Mouse (Mus musculus) layer of hippocampus, postnatal 25 days (tissue): ENCODE data around the gene Baat. TPM values are rescaled to one million over a fixed set of nuclear protein-coding genes. Genes with fewer than 3 reads are reported as not detected.
"Not testable (repeated sequence)": the region's sequence is repeated elsewhere in the genome, so short reads cannot be mapped to it uniquely, and the experiment has no call there.

Experiments
- DNase-seq, 2 experiments: peaks; one replicate each; pipeline ENCODE4 v3.0.0; 2022; ENCODE audit warnings: mixed read lengths in 2 of 2, low spot score in 1 of 2; ENCODE audit errors: extremely low spot score in 1 of 2
- total RNA-seq, 2 experiments: library from RNA; stranded (reverse); gene quantifications; 2 replicates each; pipeline ENCODE4 v1.2.3; 2021

Gene Baat
- under 1 TPM in 1 of 2 experiments, not detected in 1; 0.19 TPM for total RNA-seq

DNA sequence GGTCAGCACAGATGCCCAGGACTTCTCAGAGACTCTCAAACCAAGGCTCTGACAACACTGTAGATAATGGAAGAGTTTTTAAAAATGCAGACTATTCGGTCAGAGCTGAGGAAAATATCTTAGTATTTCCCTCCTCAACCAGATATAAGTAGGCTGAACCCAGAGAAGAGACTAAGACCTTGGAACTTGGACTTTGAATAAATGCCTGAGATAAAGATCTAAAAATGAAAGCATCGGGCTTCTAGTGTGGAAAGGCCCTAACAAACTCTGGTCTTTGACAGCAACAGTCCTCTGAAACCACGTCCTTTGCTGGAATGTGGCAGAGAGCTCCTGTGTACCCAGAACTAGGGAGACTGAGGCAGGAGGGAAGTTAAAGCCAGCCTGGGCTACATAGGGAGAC lies at the start of gene Baat:
TSS of gene Baat (minus strand) at position 172 of the 400 bp plus-strand sequence.
- no peak for DNase-seq

DNA sequence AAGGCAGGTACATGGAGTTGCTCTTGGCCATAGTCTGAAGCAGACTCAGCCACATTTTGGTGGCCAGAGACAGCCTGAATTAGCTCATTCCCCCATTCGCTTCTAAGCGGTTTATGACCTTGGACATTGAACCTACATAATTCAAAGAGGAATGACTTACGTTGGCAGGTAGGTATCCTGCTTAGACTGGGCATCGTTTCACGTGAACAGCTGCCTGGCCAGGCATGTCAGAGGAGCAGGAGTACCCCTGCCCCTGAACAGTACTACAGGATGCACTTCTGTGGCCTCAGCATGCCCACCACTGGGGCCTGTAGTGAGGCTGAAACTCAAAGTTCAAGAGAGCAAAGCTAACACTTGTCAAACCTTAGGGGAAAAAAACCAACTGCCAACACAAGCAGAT lies 47.0 kb upstream of the Baat start:
- DNase-seq = no peak

DNA sequence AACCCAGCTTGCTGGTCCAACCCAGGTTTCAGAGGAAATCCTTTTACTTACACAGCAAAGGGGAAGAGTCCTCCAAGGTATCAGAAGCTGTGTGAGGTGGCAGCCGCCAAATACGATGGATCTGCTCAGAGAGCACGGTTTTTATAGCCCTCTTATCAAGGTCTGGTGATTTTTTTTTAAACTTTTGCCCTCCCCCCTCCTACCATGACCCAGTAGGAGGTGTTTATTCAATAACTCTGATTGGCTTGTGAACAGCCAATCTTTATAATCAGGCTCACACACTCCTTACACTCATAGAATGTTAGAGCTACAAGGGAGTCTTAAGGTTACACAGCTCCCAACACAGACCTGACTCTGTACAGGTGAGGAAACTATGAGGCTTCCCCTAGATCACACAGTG lies 43.0 kb upstream of the Baat start, which contains the start of gene Aldob:
TSS of gene Aldob (minus strand) at position 164 of the 400 bp plus-strand sequence.
- no peak for DNase-seq

DNA sequence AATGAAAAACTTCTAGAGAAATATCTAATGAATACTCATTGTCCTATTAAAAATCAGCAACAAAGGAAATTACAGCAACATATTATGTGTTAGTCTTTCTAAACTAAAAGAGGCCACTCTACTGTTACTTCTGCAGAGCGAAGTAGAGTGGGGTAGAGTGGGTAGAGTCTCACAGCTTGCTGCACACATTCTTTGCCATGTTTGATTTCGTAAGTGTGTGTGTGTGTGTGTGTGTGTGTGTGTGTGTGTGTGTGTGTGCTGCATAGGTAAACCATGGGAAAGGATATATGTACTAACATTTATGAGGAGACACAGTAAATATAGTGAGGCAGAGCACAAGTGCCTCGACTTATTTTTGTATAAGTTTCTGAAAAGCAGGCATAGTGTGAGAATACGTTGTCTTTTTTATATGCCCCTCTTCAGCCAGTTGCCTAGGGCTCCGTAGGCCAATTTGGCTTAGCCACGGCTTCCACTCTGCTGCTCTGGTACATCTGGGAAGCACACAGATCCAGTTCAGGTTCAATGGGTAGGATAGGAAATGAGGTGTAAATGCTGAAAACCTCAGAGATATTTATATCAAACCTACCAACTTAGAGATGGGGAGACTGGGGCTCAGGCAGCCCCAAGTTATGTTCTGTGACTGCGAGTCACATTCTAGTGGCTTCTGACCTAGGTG lies 41.3 kb upstream of the Baat start:
- no peak for DNase-seq

DNA sequence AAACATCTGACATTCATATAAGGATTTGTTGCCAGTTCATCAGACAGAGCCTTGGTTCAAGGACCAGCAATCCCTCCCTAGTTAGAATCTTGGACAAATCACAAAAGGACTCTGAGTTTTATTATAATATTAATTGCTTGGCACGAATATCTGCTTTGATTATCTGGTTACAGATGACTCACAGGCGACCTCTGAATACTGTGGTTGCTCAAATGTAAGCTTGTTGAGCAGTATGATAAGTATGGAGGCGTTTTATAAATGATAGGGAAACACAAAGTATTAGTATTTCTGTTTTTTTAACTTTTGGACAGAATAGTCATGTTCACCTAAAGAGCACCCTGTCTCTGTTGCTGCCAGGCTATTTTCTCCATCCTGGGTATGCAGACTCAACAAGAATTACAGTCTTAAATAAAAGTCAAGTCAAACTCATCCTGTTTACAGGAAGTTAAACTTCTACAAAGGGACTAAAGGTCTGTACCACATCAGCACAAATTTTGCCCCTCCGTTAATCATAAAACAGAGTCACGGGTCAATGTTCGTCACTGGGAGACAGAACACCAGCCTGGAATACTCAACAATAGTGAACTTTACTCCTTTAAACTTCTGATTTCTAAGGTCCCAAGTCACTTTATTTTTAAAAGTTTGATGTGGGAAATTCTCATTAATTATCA lies 40.7 kb upstream of the Baat start:
- no peak for DNase-seq

DNA sequence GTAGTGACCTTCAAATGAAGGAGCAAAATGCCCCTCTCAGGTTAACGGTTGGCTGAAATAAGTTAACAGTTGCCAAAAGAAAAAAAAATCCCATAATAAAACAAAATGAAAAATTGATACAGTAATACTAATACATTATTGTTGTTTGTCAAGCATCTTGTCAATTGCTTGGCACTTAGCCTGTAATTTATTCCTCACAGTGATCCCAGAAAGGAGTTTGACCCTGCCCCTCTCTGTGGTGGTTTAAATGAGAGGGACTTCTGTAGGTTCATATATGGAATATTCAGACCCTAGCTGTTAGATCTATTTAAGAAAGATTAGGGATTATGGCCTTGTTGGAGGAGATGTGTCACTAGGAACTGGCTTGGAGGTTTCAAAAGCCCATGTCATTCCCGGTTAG lies 39.7 kb upstream of the Baat start:
- no peak for DNase-seq

DNA sequence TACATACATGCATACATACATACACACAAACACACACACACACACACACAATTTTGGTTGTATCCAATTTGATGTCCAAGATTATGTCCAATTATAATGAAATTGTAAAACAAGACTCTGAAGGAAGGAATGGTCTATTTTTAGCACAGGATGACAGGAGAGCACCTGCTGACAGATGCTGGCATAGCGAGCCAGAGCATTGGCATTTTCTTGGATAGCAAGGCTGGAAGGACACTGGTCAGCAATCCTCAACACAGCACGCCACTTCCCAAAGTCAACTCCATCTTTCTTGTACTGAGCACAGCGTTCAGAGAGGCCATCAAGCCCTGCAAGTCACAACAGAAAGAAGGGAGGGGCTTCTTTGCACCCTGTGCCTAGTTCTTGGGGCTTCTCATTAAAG lies 34.6 kb upstream of the Baat start:
- no peak for DNase-seq

DNA sequence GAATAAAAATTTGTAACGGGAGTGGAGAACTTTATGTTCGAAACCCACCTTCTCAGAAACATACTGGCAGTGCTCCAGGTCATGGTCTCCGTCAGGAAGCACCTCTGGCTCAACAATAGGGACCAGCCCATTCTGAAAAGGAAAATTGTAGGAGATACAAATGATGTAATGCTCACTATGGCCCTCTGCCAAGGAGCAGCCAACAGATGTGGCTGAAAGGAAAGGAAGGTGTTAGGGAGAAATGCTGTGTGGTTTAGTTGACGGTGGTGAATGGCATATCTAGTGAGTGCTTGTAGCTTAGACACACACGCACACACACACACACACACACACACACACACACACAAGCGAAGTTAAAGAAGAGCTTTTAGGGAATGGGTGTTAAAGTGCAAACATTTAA lies 33.3 kb upstream of the Baat start:
- DNase-seq = no peak

DNA sequence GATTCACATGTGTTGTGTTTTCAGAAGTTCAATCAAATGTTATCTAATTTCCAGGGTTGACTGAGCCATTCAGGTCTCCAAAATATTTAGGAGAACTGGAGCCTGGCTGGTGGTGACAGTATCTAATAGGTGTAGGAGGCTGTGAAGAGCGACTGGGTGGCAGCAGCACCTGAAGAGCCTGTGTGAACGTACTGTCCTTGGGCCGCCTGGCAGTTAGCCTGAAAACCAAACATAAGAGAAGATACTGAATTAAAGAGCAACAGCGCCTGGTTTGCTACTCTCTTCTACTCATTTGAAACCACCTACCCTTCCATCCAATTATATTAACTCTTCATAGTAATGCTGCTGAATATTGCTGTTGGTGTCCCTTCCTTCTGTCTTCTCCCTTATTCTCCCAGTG lies 30.3 kb upstream of the Baat start:
- no peak for DNase-seq

DNA sequence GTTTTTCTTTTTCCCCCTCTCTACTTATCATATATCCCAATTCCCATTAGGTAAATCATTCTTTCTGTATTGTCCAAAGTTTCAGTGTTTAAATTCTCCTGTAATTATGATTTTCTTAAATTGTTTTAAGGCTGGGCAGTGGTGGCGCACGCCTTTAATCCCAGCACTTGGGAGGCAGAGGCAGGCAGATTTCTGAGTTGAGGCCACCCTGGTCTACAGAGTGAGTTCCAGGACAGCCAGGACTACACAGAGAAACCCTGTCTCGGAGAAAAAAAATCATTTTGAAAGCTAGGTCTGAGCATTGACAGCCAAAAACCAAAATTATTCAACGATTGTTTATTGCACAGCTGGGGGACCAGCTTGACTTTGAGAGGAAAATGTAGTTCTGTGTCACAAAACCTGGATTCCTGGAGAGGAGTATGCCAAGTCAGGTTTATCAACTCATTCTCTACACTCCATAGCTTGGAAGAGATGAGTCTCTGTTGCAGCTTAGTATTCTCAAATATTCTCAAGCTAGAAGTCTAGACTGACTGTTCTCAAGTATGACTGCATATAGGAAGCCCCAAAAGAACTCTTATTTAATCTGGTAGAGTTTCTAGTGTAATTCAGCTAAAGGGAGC lies 29.4 kb upstream of the Baat start:
- DNase-seq = no peak

DNA sequence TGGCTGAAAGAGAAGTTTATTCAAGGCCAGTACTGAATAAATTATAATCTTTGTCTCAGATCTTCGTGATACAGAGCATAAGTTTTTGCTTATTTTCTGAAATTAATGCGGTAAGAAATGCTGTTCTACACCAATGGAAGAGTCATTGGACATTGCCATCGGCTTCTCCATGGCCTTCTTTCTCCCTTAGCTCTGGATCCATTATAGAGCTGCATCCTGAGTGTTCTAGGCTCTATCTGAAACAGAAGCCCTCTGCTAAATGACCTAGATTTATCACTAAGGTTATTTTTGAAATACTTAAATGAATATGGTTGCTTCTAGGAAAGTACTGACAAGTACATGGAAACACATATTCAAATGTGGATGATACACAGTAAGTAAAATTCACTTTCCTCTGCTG lies 28.7 kb upstream of the Baat start:
- DNase-seq = no peak

DNA sequence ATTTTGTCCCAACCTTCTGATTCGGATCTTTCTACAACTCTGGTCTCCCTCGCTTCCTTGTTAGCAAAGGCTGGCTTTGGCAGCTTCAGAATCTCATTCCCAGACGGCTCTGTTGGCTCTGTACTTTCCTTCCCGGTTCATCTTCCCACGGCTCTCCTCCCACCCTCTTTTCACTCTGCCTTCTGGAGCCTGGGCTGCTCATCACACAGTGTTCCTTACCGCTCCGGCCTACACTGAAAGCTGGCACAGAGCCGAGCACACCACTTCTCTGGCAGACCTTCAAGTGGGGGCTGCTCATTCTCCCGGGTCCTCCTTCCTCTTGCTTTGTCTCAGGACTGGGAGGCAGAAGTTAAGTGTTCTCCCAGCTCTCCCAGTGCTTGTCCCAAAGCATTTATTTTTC lies 16.2 kb upstream of the Baat start:
- peak; percentile 51 to 61 for DNase-seq

DNA sequence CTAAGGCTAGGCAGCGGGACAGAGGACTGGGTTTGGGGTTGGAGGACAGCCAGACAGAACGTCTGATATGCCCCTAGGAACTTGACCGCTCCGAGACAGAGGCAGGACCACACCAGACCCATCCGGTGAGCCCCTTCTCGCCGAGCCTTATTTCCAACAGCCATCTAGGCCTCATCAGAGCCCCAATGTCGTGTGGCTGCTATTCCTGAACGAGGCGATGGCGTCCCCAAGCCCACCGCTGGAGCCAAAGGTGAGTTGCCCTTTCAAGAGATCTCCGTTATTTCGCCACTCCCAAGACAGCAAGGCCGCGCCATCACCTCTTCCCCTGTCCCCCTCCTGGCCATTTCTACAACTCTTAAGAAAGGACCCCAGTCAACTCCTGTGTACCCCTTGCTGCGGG lies 15.0 kb upstream of the Baat start:
- DNase-seq = peak in 1 of 2 experiments; percentile 18

DNA sequence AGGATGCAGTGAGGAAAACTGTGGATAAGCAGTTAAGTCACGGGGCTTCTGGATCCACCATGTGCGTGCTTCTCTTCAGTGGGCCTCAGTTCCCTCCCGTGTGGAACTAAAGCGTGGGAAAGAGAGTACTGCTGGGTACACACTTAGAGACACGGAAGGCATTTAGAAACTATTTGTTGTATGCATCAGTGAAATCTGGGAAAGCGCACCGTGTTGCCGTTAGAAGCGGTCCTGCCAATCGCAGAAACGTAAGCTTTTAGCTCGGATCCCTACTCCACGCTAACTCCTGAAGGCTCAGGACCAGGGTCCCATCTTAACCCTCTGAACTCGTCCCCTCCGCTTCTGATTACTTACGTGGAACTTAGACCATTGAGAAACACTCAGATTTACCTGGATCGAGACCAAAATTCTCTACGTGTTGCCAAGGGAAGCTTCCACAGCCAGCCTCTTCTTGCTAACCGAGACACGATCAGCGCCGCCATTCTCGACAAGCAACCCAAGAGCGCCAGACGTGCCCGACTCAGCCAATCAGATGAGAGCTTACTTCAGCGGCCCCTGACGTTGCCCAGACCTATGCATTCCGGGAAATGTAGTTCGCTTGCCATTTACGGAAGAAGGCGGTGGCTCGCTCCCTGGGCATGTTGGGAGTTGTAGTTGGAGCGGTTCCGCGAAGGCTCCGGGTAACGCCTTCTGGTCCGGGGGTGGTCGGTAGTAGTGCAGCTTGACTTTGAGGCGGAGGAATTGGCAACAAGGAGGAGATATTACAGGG lies 14.4 kb upstream of the Baat start, which contains the start of the genes Mrpl50 and Zfp189:
TSS of gene Mrpl50 (minus strand) at position 522 of the 769 bp plus-strand sequence.
TSS of gene Zfp189 (plus strand) at position 605 of the 769 bp plus-strand sequence.
- peak; percentile 78 to 84 for DNase-seq

DNA sequence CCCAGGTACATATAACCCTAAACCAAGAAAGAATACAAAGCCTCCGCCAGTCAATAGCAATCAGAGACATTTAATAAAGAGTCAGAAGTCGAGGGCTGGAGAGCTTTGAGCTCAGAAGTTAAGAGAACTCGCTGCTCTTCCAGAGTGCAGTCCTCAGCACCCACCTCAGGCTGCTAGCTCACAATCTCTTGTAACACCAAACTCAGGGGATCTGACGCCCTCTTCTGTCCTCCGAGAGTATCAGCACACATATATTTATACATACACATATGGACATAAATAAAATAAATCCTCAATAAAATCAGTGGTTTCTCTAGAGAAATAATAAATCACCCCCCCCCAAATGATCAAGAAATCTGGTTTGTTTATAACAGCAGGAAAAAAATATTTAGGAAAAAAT lies 13.1 kb upstream of the Baat start:
- DNase-seq = no peak

DNA sequence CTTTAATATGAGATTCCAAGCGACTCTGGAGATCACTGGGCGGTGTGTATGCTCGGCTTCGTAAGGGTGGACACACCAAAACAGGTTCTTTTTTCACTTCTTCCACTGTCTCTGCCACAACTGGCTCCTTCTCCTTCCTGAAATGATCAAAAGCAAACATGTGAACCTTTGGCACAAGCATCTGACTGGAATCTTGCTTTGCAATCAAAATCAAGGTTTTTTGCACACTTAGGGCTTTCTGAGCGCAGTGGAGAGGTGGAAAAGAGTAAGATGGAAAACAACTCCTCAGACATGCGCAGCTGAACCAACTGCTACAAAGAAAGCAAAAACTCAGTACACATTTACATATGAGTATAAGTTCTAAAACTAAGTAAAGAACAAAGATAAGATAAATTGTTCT lies 8.1 kb upstream of the Baat start:
- no peak for DNase-seq

DNA sequence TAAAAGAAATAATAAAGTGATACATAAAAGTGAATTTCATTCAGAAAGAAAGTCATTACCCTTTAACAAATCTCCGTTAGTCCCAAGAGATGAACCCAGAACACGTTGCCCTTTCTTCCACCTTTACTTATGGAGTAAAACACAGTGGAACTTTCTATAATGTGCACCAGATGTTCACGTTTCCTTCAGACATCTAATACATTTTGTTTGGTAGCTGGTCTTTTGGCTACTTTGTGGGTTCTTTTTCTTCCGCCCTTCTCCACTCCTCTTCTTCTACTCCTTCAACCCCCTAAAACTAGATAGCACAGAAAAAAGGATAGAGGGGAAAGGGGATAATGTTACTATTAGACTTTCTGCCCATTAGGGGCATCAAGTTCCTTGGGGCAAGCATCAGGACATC lies 6.3 kb upstream of the Baat start:
- DNase-seq = no peak

DNA sequence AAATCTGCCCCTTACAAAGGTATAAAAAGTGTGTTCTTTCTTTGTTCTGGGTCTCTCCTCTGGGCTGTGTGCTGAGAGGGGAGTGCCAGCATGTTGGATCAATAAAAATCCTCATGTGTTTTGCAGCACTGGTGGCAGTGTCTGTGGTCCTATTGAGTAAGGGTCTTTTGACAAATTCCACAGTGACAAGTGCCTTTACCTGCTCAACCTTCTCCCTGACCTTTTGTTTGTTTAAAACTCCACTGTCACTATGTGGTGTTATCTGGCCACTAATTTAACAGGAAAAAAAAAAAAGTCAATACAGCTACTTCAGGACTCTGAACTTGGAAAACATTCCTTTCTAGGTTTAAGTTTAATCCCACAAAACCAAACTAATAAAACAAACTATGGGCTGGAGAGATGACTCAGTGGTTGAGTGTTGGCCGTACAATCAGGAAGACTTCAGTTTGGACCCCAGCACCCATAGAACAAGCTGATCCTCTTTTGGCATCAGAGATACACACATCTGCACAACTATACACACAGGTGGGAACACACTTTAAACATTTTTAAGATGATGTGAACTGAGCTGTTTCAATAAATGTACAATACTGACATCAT lies 4.0 kb upstream of the Baat start:
- not testable (repeated sequence) for DNase-seq

DNA sequence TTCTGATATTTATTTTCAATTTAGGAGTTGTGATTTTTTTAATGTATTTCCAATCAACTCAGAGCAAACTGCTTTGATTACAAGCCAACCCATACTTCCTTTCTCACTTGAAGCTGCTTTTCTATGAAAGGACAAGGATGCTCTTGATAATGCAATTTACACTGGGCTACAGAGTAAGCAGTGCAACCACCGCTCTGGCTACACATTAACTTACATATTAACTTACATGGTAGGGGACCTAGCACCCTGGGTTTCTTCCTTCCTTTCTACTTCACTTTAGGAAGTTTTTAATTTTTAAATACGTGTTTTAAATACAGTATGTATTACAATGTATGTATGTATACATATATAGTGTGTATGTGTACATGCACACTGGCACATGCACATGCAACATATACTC lies 2.8 kb upstream of the Baat start:
- no peak for DNase-seq

DNA sequence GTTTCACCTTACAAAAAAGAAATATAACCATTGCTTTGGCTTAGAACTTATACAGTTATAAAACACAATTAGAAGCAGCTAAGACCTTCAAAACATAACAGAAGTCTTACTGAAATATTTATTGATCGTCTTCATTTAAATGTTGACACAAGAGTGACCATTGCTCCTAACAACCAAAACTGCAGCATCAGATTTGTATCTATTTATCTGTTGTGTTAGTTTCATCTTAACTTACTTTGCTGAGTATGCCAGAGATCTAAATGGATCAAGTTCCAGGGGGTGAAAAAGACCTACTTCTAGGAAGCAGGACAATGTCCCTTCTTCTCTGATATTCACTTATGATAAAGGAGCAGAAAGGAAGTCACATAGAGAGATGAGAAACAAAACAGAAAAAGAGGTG lies 2.8 kb downstream of the Baat start:
- no peak for DNase-seq
